Mouse (Mus musculus): ENCODE measurements around the gene Ncl. TPM values are rescaled to one million over a fixed set of nuclear protein-coding genes. Genes with fewer than 3 reads are reported as not detected.

Gene Ncl
- polyA plus RNA-seq (2012; rRNA removed) (63.5 and 201 TPM in 2 replicates), polyA plus RNA-seq (2014; fragmentation: Nextera tagmentation; extraction: Ambion mirVana) (286 and 299 TPM in 2 replicates)

GRCm38 (mm10) chr1:86358906-86359797 lies at the start of gene Ncl:
Ncl (minus strand) TSS chr1:86359400.
- DNase-seq (ENCODE audit: low spot score), result peak; percentile 98
- H3K27me3 ChIP-seq (ENCODE audit: control insufficient read depth, insufficient read depth, low read length), result no peaks in the 10 kb centered on the region
- H3K4me3 ChIP-seq (replicated peaks; ENCODE audit: low read length), result peak within 1 kb of the TSS; percentile 92
- H3K9ac ChIP-seq (ENCODE audit: low read depth, low read length, severe bottlenecking), result peak within 1 kb of the TSS; percentile 95
- no peaks in the 10 kb centered on the region for H3K9me3 ChIP-seq (ENCODE audit: control insufficient read depth, low read length)
- TF ChIP-seq POLR2A (IDR thresholded peaks at IDR 0.05; ENCODE audit: borderline replicate concordance, extremely low read depth, insufficient read depth, insufficient read length), result peak; percentile 99
- H3K4me1 ChIP-seq (ENCODE audit: control insufficient read depth, insufficient read depth, low read length), result peaks cover 14% of the 10 kb centered on the region; the same call in 1 of the 2 replicates
- H3K4me2 ChIP-seq (replicated peaks; ENCODE audit: low read depth, low read length, severe bottlenecking), result peak within 1 kb of the TSS; percentile 92
- peaks cover 35% of the 10 kb centered on the region for H3K36me3 ChIP-seq (ENCODE audit: control insufficient read depth, insufficient read depth, low read length)
- peak; percentile 96 for ATAC-seq (ENCODE audit: low FRiP score, low read depth)
- peak within 1 kb of the TSS; percentile 99 for H3K27ac ChIP-seq (replicated peaks; ENCODE audit: low read depth, low read length)
- WGBS, result under 1% methylated on average over 83 of the region's 102 CpGs

DNA sequence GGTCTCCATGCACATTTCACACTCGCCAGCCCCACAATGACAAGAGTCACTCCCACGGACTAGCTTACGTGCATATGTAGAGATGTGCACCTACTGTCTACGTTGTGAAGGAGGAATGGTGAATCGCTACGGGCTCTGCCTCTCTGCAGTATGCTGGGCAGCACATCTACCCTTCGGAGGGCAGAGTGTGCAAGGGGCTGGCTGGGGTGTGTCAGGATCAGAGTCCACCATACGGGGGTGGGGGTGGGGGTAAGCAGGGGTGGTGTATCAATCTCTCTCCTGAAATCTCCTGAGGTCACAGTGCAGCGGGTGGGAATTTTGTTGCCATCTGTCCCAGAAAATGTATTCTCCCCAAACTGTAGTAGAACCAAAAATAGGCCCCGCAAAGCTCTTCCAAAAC lies 49.3 kb upstream of the Ncl start:
- Histone ChIP-seq H3K27me3 (ENCODE audit: control insufficient read depth, insufficient read depth, low read length) (no peaks in the 10 kb centered on the region), H3K9me3 (ENCODE audit: control insufficient read depth, low read length) (no peaks in the 10 kb centered on the region), H3K4me1 (ENCODE audit: control insufficient read depth, insufficient read depth, low read length) (no peaks in the 10 kb centered on the region), H3K9ac (ENCODE audit: low read depth, low read length, severe bottlenecking) (no peak overlapping the region), H3K36me3 (ENCODE audit: control insufficient read depth, insufficient read depth, low read length) (no peaks in the 10 kb centered on the region), H3K27ac (replicated peaks; ENCODE audit: low read depth, low read length) (no peak overlapping the region), H3K4me2 (replicated peaks; ENCODE audit: low read depth, low read length, severe bottlenecking) (no peak overlapping the region), H3K4me3 (replicated peaks; ENCODE audit: low read length) (no peak overlapping the region)
- 88% methylated on average over 10 of the region's 10 CpGs for WGBS
- DNase-seq (ENCODE audit: low spot score) (no peak), ATAC-seq (ENCODE audit: low FRiP score, low read depth) (no peak)
- TF ChIP-seq POLR2A (IDR thresholded peaks at IDR 0.05; ENCODE audit: borderline replicate concordance, extremely low read depth, insufficient read depth, insufficient read length), result no peak

DNA sequence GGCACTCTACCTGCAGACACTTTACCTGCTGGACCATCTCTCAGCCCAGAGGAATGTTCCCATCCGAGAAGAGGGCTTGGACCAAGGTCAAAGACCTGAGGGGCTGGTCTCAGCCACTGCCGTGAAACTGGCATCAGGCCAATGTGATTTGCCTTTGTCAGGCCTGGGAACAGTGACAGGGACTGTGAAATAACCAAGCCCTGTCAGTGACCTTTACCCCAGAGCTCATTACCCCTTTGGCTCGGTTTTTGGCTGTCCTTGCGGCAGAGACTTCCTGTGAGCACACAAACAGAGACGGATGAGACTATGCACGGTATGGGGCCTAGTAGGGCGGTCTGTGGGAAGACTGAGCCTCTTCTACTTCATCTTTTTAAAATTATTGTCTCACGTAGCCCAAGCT lies 47.7 kb upstream of the Ncl start:
- 79% methylated on average over 8 of the region's 8 CpGs for WGBS
- Histone ChIP-seq H3K4me3 (replicated peaks; ENCODE audit: low read length) (no peak overlapping the region), H3K27ac (replicated peaks; ENCODE audit: low read depth, low read length) (no peak overlapping the region), H3K36me3 (ENCODE audit: control insufficient read depth, insufficient read depth, low read length) (no peaks in the 10 kb centered on the region), H3K4me2 (replicated peaks; ENCODE audit: low read depth, low read length, severe bottlenecking) (no peak overlapping the region), H3K9me3 (ENCODE audit: control insufficient read depth, low read length) (no peaks in the 10 kb centered on the region), H3K27me3 (ENCODE audit: control insufficient read depth, insufficient read depth, low read length) (no peaks in the 10 kb centered on the region), H3K4me1 (ENCODE audit: control insufficient read depth, insufficient read depth, low read length) (no peaks in the 10 kb centered on the region), H3K9ac (ENCODE audit: low read depth, low read length, severe bottlenecking) (no peak overlapping the region)
- no peak for TF ChIP-seq POLR2A (IDR thresholded peaks at IDR 0.05; ENCODE audit: borderline replicate concordance, extremely low read depth, insufficient read depth, insufficient read length)
- no peak for ATAC-seq (ENCODE audit: low FRiP score, low read depth)
- DNase-seq (ENCODE audit: low spot score), result no peak

- Histone ChIP-seq H3K4me2 (replicated peaks; ENCODE audit: low read depth, low read length, severe bottlenecking) (no peak overlapping the region), H3K27me3 (ENCODE audit: control insufficient read depth, insufficient read depth, low read length) (no peaks in the 10 kb centered on the region), H3K4me1 (ENCODE audit: control insufficient read depth, insufficient read depth, low read length) (no peaks in the 10 kb centered on the region), H3K27ac (replicated peaks; ENCODE audit: low read depth, low read length) (no peak overlapping the region), H3K36me3 (ENCODE audit: control insufficient read depth, insufficient read depth, low read length) (no peaks in the 10 kb centered on the region), H3K4me3 (replicated peaks; ENCODE audit: low read length) (no peak overlapping the region), H3K9me3 (ENCODE audit: control insufficient read depth, low read length) (no peaks in the 10 kb centered on the region), H3K9ac (ENCODE audit: low read depth, low read length, severe bottlenecking) (no peak overlapping the region)
- ATAC-seq (ENCODE audit: low FRiP score, low read depth) (no peak), DNase-seq (ENCODE audit: low spot score) (no peak)
- WGBS, result 73% methylated on average over 4 of the region's 4 CpGs
- TF ChIP-seq POLR2A (IDR thresholded peaks at IDR 0.05; ENCODE audit: borderline replicate concordance, extremely low read depth, insufficient read depth, insufficient read length), result no peak
Observed at GRCm38 (mm10) chr1:86406313-86406712, 47.1 kb upstream of the Ncl start.

DNA sequence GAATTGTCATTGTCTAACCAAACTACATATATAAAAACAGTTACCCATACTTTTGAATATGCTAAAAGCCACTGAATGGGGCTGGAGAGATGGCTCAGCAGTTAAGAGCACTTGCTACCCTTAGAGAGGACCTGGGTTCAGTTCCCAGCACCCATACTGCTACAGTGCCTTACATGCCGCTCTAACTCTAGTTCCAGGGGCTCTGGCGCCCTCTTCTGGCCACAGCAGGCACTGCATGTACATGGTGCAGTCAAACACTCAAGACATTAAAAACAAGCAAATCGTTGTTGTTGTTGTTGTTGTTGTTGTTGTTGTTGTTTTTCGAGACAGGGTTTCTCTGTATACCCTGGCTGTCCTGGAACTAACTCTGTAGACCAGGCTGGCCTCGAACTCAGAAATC lies 45.6 kb upstream of the Ncl start:
- Histone ChIP-seq H3K4me3 (replicated peaks; ENCODE audit: low read length) (no peak overlapping the region), H3K36me3 (ENCODE audit: control insufficient read depth, insufficient read depth, low read length) (no peaks in the 10 kb centered on the region), H3K9me3 (ENCODE audit: control insufficient read depth, low read length) (no peaks in the 10 kb centered on the region), H3K27ac (replicated peaks; ENCODE audit: low read depth, low read length) (no peak overlapping the region), H3K27me3 (ENCODE audit: control insufficient read depth, insufficient read depth, low read length) (no peaks in the 10 kb centered on the region), H3K4me2 (replicated peaks; ENCODE audit: low read depth, low read length, severe bottlenecking) (no peak overlapping the region), H3K9ac (ENCODE audit: low read depth, low read length, severe bottlenecking) (no peak overlapping the region), H3K4me1 (ENCODE audit: control insufficient read depth, insufficient read depth, low read length) (no peaks in the 10 kb centered on the region)
- TF ChIP-seq POLR2A (IDR thresholded peaks at IDR 0.05; ENCODE audit: borderline replicate concordance, extremely low read depth, insufficient read depth, insufficient read length), result no peak
- DNase-seq (ENCODE audit: low spot score), result no peak
- WGBS, result 61% methylated on average over 5 of the region's 5 CpGs
- ATAC-seq (ENCODE audit: low FRiP score, low read depth), result no peak

All from limb, embryonic 14.5 days (tissue).